Mouse (Mus musculus): ENCODE measurements around the gene Gstm7. TPM values are rescaled to one million over a fixed set of nuclear protein-coding genes. Genes with fewer than 3 reads are reported as not detected.
"Not testable (repeated sequence)": the region's sequence is repeated elsewhere in the genome, so short reads cannot be mapped to it uniquely, and the experiment has no call there.

Gene Gstm7
- total and polyA plus RNA-seq, 2 experiments from 2014 or later: 36.4 to 38.3 TPM

DNA sequence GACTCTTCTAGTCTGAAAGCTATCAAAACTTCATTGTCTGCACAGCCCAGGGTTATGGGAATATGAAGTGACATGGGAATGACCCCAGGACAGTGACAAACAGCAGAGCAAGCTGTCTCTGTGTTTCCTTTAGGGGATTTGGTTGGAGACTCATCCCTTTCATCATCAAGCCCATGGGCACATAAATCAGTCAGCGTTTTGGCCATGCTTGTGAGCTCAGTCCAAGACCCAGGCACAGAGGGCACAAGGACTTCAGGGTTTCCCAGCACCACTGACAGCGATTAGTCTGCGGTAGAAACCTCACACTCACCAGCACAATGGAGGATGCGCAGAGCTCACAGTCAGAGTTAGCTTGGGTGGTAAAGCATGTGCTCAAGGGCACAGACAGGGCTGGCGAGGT, 22.3 kb upstream of the Gstm7 start:
- no peaks in the 10 kb centered on the region for H3K36me3 ChIP-seq (ENCODE audit: insufficient read depth, low read length)
- no peak for DNase-seq (ENCODE audit: low spot score)
- no peaks in the 10 kb centered on the region for H3K4me1 ChIP-seq (ENCODE audit: insufficient read depth, low read length)
- no peak for ATAC-seq (ENCODE audit: low FRiP score)
- 78% methylated on average over 5 of the region's 5 CpGs for WGBS
- no peak for TF ChIP-seq CTCF (IDR thresholded peaks at IDR 0.05)
- no peak overlapping the region for H3K4me3 ChIP-seq (ENCODE audit: low read depth, low read length)
- H3K9ac ChIP-seq (replicated peaks; ENCODE audit: low read length, poor library complexity, severe bottlenecking): no peak overlapping the region
- no peaks in the 10 kb centered on the region for H3K27me3 ChIP-seq (ENCODE audit: insufficient read depth, low read length)
- no peak overlapping the region for H3K4me2 ChIP-seq (ENCODE audit: low read depth, low read length, poor library complexity, severe bottlenecking)
- H3K9me3 ChIP-seq (ENCODE audit: low read length): no peaks in the 10 kb centered on the region
- H3K27ac ChIP-seq (ENCODE audit: low read depth, low read length): peak overlapping the region; percentile 1; the same call in 1 of the 2 replicates

DNA sequence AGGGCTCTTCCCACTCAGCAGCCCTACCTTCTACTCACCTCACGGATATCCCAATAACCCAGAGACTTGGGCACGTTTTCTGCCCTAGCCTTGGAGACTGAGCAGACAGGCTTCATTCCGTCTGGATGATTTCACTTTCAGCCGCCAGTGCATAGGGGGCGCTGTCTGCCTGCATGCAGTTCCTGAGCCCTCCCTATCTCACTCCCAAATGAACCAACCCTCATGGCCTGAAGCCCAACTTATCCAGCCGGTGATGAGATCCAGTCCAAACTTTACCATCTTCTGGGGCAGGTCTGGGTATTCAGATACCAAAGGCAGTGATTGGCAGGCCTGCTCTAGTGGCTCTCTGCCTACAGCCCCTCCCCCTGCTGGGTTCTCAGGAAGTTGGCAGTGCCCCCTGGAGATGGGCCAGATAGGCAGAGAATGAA, 21.7 kb upstream of the Gstm7 start:
- peak; percentile 71 for ATAC-seq (ENCODE audit: low FRiP score)
- DNase-seq (ENCODE audit: low spot score): peak; percentile 91
- H3K4me2 ChIP-seq (ENCODE audit: low read depth, low read length, poor library complexity, severe bottlenecking): no peak overlapping the region
- H3K4me1 ChIP-seq (ENCODE audit: insufficient read depth, low read length): no peaks in the 10 kb centered on the region
- H3K27ac ChIP-seq (ENCODE audit: low read depth, low read length): 0 out of 2 replicates have a peak overlapping the region, but pooled peaks have one; percentile 43
- TF ChIP-seq CTCF (IDR thresholded peaks at IDR 0.05): peak; percentile 74
- WGBS: 27% methylated on average over 6 of the region's 6 CpGs
- H3K9me3 ChIP-seq (ENCODE audit: low read length): no peaks in the 10 kb centered on the region
- no peaks in the 10 kb centered on the region for H3K36me3 ChIP-seq (ENCODE audit: insufficient read depth, low read length)
- H3K27me3 ChIP-seq (ENCODE audit: insufficient read depth, low read length): no peaks in the 10 kb centered on the region
- no peak overlapping the region for H3K9ac ChIP-seq (replicated peaks; ENCODE audit: low read length, poor library complexity, severe bottlenecking)
- no peak overlapping the region for H3K4me3 ChIP-seq (ENCODE audit: low read depth, low read length)

DNA sequence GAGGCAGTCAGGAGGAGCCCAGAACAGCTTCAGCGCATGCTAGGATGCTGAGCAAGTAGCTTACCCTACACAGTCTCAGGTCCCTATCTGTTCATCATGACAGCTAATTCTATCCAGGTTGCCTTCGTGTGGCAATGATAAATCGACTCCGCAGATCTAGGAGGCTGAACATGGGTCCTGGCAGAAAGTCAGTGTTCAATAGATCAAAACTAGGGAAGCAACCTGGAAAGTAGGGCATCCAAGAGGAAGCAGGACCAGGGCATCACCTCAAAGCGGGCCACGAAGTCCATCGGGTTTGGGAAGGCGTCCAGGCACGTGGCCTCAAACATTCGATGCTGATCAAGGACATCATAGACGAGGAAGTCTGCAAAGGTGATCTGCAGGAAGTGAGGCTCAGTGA, 18.9 kb upstream of the Gstm7 start:
- ATAC-seq (ENCODE audit: low FRiP score): no peak
- Histone ChIP-seq H3K4me2 (ENCODE audit: low read depth, low read length, poor library complexity, severe bottlenecking) (no peak overlapping the region), H3K27ac (ENCODE audit: low read depth, low read length) (no peak overlapping the region), H3K36me3 (ENCODE audit: insufficient read depth, low read length) (no peaks in the 10 kb centered on the region), H3K9me3 (ENCODE audit: low read length) (no peaks in the 10 kb centered on the region), H3K27me3 (ENCODE audit: insufficient read depth, low read length) (no peaks in the 10 kb centered on the region), H3K4me3 (ENCODE audit: low read depth, low read length) (no peak overlapping the region), H3K4me1 (ENCODE audit: insufficient read depth, low read length) (no peaks in the 10 kb centered on the region), H3K9ac (replicated peaks; ENCODE audit: low read length, poor library complexity, severe bottlenecking) (no peak overlapping the region)
- WGBS: 87% methylated on average over 11 of the region's 11 CpGs
- TF ChIP-seq CTCF (IDR thresholded peaks at IDR 0.05): no peak
- DNase-seq (ENCODE audit: low spot score): no peak

DNA sequence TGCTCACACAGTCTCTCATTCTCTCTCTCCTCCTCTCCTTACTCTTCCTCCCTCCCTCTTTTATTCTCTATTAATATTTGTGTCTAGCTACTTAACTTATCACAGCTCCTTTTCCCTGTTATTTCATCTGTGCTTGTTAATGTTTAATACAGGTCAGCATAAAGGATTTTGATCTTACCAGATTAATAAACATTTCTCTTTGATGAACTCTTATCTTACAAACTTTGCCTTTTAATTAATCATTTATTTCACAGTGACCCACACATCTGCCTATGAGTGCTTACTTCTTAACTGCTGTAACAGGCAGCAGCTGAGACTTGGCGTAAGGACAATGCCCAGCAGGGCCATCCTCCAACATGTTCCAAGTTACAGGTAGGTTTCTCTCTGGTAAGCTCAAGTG, 17.8 kb upstream of the Gstm7 start:
- not testable (repeated sequence) for H3K36me3 ChIP-seq (ENCODE audit: insufficient read depth, low read length); ATAC-seq (ENCODE audit: low FRiP score); H3K27me3 ChIP-seq (ENCODE audit: insufficient read depth, low read length); DNase-seq (ENCODE audit: low spot score); H3K9me3 ChIP-seq (ENCODE audit: low read length); H3K4me3 ChIP-seq (ENCODE audit: low read depth, low read length); H3K9ac ChIP-seq (replicated peaks; ENCODE audit: low read length, poor library complexity, severe bottlenecking); H3K4me2 ChIP-seq (ENCODE audit: low read depth, low read length, poor library complexity, severe bottlenecking); H3K4me1 ChIP-seq (ENCODE audit: insufficient read depth, low read length); H3K27ac ChIP-seq (ENCODE audit: low read depth, low read length)
- 88% methylated on average over 1 of the region's 1 CpGs for WGBS

DNA sequence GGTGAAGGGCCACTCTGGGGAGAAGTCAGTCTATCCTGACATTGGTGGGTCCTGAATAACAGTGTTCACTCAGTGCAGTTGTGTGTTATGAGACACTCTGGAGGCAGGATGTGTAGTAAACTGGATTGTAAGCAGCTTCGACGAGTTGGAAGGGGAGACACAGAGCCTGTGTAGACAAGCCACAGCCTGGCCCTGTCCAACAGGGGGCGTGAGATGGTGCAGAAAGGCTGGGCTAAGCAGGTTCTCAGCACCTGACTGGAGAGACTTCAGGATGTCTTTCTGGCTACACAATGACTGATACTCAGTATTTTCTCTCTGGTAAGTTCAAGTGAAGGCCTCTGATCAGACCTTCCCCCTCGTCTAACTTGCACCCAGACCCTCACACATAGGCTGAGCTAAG, 14.1 kb upstream of the Gstm7 start:
- no peak for ATAC-seq (ENCODE audit: low FRiP score)
- H3K4me3 ChIP-seq (ENCODE audit: low read depth, low read length): no peak overlapping the region
- H3K27me3 ChIP-seq (ENCODE audit: insufficient read depth, low read length): no peaks in the 10 kb centered on the region
- H3K36me3 ChIP-seq (ENCODE audit: insufficient read depth, low read length): no peaks in the 10 kb centered on the region
- H3K9ac ChIP-seq (replicated peaks; ENCODE audit: low read length, poor library complexity, severe bottlenecking): no peak overlapping the region
- H3K27ac ChIP-seq (ENCODE audit: low read depth, low read length): no peak overlapping the region
- H3K9me3 ChIP-seq (ENCODE audit: low read length): no peaks in the 10 kb centered on the region
- DNase-seq (ENCODE audit: low spot score): no peak
- no peak overlapping the region for H3K4me2 ChIP-seq (ENCODE audit: low read depth, low read length, poor library complexity, severe bottlenecking)
- 63% methylated on average over 4 of the region's 4 CpGs for WGBS
- H3K4me1 ChIP-seq (ENCODE audit: insufficient read depth, low read length): 0 out of 2 replicates have a peak, but pooled peaks cover 3% of the 10 kb centered on the region
- peak; percentile 14; the same call in 1 of the 2 replicates for TF ChIP-seq CTCF (IDR thresholded peaks at IDR 0.05)

DNA sequence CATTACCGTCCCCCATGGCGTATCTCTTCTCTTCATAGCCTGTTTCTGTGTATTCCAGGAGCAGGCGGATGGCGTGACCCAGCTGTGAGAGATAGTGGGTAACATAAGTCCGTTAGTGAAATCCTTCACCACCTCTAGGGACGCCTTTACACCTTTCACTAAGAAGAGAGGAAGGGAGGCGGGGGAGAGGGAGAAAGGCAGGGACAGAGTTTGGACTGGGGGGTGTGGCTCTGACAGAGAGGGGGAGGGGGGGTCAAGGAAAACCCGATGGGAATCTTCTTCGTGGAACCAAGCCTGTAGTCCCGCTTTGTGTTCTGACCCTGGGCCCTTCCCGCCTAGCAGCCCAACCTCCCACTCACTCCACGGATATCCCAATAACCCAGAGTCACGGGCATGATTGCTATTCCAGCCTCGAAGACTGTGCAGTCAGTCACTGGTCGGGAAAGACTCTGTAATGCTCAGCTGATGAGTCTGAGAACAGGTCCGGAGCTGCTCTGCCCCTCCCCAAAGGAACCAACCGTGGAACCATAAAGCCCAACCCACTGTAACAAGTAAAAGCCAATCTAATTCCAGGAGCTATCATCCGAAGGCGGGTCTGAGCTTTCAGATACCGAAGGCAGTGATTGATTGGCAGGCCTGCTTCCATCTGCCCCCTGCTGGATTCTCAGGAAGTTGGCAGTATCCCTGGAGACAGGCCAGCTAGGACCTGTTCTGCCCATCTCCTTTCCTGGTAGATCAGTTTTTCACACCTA, 11.8 kb upstream of the Gstm7 start, which contains the start of gene Gstm6:
TSS of gene Gstm6 (minus strand) at position 511 of the 752 bp plus-strand sequence.
- H3K9ac ChIP-seq (replicated peaks; ENCODE audit: low read length, poor library complexity, severe bottlenecking): 0 out of 2 replicates have a peak within 1 kb of the TSS, but pooled peaks have one; percentile 29

More for the DNA sequence above, 11.8 kb upstream of the Gstm7 start, which contains the start of gene Gstm6:
- Histone ChIP-seq H3K27ac (ENCODE audit: low read depth, low read length) (peak within 1 kb of the TSS; percentile 38), H3K27me3 (ENCODE audit: insufficient read depth, low read length) (no peaks in the 10 kb centered on the region), H3K4me1 (ENCODE audit: insufficient read depth, low read length) (peaks cover 9% of the 10 kb centered on the region; the same call in 1 of the 2 replicates), H3K4me2 (ENCODE audit: low read depth, low read length, poor library complexity, severe bottlenecking) (peak within 1 kb of the TSS; percentile 47), H3K9me3 (ENCODE audit: low read length) (no peaks in the 10 kb centered on the region), H3K36me3 (ENCODE audit: insufficient read depth, low read length) (no peaks in the 10 kb centered on the region), H3K4me3 (ENCODE audit: low read depth, low read length) (peak within 1 kb of the TSS; percentile 18; the same call in 1 of the 2 replicates)
- ATAC-seq (ENCODE audit: low FRiP score) (peak; percentile 88), DNase-seq (ENCODE audit: low spot score) (peak; percentile 84)
- WGBS: 17% methylated on average over 20 of the region's 20 CpGs
- TF ChIP-seq CTCF (IDR thresholded peaks at IDR 0.05): peak; percentile 87

All from midbrain, postnatal 0 days (tissue).